Mouse (Mus musculus) embryo, embryonic 11 days (tissue): ENCODE data around the gene Gls.
A peak's percentile ranks its signal among the peaks of the same experiment; 100 is the strongest.

Experiments
- DNase-seq: peaks from one replicate; pipeline ENCODE4 v3.0.0-alpha.2; 2015

Gene Gls

GRCm38 (mm10) chr1:52242270-52242669 is 9.2 kb upstream of the Gls start:
- DNase-seq = no peak

GRCm38 (mm10) chr1:52232766-52233140 is 279 bp downstream of the Gls start:
- peak; percentile 75 for DNase-seq

GRCm38 (mm10) chr1:52231939-52232765 is 880 bp downstream of the Gls start:
- DNase-seq = peak; percentile 79

GRCm38 (mm10) chr1:52230404-52230803 is 2.6 kb downstream of the Gls start:
- DNase-seq = no peak

- DNase-seq = no peak
These were observed 4.9 kb downstream of the Gls start for GRCm38 (mm10) chr1:52228178-52228577.

- no peak for DNase-seq
These were observed 6.6 kb downstream of the Gls start for GRCm38 (mm10) chr1:52226416-52226815.

- no peak for DNase-seq
These were observed 16.3 kb downstream of the Gls start for GRCm38 (mm10) chr1:52216766-52217165.

GRCm38 (mm10) chr1:52182992-52183391 is 50.0 kb downstream of the Gls start:
- DNase-seq = no peak

- DNase-seq = no peak
These were observed 51.0 kb downstream of the Gls start for GRCm38 (mm10) chr1:52181994-52182393.

- no peak for DNase-seq
These were observed 53.0 kb downstream of the Gls start for GRCm38 (mm10) chr1:52179939-52180568.

- DNase-seq = no peak
These were observed 56.0 kb downstream of the Gls start for GRCm38 (mm10) chr1:52176999-52177398.

GRCm38 (mm10) chr1:52175983-52176382 is 57.0 kb downstream of the Gls start:
- no peak for DNase-seq

- no peak for DNase-seq
These were observed 57.7 kb downstream of the Gls start for GRCm38 (mm10) chr1:52175321-52175720.

GRCm38 (mm10) chr1:52171271-52171670 is 61.8 kb downstream of the Gls start:
- DNase-seq = no peak

GRCm38 (mm10) chr1:52170747-52171146 is 62.3 kb downstream of the Gls start:
- no peak for DNase-seq

- peak; percentile 43 for DNase-seq
These were observed 63.0 kb downstream of the Gls start for GRCm38 (mm10) chr1:52170057-52170456.

GRCm38 (mm10) chr1:52166652-52167220 is 66.3 kb downstream of the Gls start:
- no peak for DNase-seq

- no peak for DNase-seq
These were observed 69.2 kb downstream of the Gls start for GRCm38 (mm10) chr1:52163707-52164457.

- no peak for DNase-seq
These were observed 71.9 kb downstream of the Gls start for GRCm38 (mm10) chr1:52161151-52161550.

GRCm38 (mm10) chr1:52158490-52159381 is 74.3 kb downstream of the Gls start:
- DNase-seq = no peak

- no peak for DNase-seq
These were observed 75.0 kb downstream of the Gls start for GRCm38 (mm10) chr1:52158040-52158439.

GRCm38 (mm10) chr1:52156351-52156750 is 76.7 kb downstream of the Gls start:
- DNase-seq = no peak
